Mouse (Mus musculus) embryo, embryonic 11.5 days (tissue): ENCODE results near the gene Wdr90.
"Not testable (repeated sequence)": the region's sequence is repeated elsewhere in the genome, so short reads cannot be mapped to it uniquely, and the experiment has no call there.

ENCODE experiments used
- DNase-seq: peaks from one replicate; pipeline ENCODE4 v3.0.0-alpha.2; 2012; ENCODE audit warnings: low read depth, low spot score

Gene Wdr90

GRCm38 (mm10) chr17:25877741-25878610 lies 16.7 kb upstream of the Wdr90 start:
- DNase-seq: no peak

DNA sequence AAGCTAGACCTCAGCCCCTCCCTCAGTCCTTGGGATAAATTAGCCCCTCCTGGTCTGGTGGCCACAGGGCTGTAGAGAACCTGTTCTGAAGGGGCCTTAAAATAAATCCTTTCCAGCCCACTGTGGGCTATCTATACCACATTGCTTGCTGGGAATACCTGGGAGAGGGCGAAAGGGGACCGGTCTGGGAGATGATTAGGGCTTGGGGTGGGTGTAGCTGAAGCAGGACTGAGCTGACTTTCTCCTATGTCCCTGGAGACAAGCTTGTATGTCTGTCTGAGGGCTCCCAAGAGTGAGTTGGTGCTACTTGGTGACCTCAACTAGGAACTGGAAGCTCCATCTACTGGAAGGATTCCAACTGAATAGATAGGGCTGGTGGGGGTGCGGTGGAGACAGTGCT lies 15.7 kb upstream of the Wdr90 start:
- no peak for DNase-seq

- DNase-seq: no peak
Measured at GRCm38 (mm10) chr17:25876347-25876915, 15.1 kb upstream of the Wdr90 start.

DNA sequence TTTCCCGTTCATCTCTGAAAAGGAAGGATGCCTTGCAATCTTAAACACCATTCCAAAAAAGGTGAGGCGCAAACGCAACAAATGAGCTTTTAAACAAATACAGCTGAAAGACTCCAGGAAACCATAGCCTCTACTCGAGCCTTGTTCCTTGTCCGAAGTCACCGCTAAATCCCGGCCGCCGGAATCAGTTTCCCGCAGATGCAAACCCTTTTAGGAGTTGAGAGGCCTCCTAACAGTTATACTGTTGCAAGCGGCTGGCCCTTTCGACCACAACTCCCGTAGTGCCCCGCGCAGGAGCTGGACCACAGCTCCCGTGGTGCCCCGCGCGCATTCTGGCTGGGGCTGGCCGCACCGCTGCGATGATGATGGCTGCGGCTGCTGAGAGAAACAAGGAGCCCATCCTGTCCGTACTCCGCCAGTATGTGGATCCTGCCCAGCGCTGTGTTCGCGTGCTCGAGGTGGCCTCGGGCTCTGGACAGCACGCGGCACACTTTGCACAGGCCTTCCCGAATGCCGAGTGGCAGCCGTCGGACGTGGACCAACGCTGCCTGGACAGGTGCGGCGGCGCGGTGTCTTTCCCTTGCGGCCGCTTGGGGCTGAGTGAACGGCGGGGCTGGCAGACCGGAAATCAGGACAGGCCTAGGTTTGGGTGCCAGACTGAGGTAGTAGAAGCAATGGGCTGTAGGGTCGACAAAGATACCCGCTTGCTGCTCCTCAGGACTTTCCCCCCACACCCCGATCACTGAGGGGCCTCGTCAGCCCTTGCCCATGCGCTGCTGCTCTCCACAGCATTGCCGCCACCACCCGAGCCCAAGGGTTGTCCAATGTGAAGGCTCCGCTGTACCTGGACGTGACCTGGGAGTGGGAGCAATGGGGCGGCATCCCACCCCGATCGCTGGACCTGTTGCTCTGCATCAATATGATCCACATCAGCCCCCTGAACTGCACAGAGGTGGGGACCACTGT lies 14.2 kb upstream of the Wdr90 start:
- DNase-seq: peak; percentile 83

DNA sequence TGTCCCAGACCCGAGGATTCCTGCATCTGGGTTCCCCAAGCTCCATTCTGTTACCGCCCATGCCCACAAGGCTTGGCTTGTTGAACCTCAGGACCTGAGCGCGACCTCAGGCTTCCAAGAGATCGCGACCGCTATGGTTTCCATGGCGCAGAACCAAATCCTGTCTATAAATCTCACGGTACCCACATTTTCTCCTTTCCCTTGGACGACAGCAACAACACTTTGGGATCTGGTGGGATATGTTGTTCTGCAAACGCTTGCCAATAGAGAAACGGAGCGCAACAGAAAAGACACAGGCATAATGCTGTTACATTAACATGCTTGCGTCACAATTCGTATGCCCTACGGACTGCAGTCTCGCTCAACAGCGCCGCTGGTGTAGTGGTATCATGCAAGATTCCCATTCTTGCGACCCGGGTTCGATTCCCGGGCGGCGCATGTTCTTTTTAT lies 13.4 kb upstream of the Wdr90 start, which contains the start of gene Mettl26:
Gene Mettl26, plus strand, starts transcription at position 354 of the 450 bp plus-strand sequence.
- DNase-seq: peak; percentile 87

DNA sequence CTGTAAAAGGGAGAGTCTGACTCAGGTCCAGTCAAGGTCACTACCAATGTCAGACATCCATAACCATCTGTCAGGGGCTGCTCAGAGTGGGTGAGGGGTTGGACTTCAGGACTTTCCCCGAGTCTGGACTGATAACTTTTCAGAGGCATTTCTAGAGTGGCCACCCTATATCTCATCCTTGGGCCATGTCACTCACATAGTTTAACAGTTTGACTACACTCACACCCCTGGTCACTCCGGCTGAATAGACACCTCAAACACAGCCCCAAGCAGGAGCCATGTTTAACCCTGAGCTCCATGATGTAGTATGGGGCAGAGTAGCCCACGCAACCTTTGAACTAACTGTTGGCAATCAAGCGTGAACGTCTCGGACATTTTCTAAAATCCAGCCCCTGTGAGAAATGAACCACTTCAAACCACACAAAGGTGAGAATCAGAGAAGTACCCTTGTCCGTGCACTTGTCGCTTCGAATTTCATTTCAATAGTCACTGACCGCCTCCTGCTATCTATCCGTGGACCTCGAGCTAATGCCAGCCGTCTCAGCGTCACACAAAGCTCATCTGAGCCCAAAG lies 12.9 kb upstream of the Wdr90 start:
- no peak for DNase-seq

GRCm38 (mm10) chr17:25873405-25874147 lies 12.3 kb upstream of the Wdr90 start:
- no peak for DNase-seq

- no peak for DNase-seq
Measured at GRCm38 (mm10) chr17:25872676-25873075, 11.4 kb upstream of the Wdr90 start.

DNA sequence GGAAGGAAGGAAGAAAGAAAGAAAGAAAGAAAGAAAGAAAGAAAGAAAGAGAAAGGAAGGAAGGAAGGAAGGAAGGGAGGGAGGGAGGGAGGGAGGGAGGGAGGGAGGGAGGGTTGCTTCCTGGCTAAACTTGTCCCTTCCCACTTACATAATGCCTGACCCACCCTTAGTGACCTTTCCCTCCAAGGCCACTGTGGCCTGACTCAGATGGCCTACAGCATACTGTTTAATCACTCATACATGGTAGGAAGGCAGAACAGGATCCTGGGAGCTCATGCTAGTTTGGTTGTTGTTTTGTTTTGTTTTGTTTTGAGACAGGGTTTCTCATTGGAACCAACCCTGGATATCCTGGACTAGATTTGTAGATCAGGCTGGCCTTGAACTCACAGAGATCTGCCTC lies 10.3 kb upstream of the Wdr90 start:
- not testable (repeated sequence) for DNase-seq

DNA sequence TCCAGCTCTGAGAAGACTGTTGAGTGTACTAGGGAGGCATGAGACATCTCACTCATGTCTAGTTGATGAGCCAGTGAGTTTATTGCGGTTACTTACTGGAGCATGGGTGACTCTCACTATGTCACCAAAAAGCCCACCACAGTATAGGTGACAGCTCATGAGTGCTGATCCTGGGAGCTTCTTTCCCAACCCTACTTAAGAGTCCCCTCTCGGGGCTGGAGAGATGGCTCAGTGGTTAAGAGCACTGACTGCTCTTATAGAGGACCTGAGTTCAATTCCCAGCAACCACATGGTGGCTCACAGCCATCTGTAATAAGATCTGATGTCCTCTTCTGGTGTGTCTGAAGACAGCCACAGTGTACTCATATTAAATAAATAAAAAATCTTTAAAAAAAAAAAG lies 8.7 kb upstream of the Wdr90 start:
- DNase-seq: no peak

GRCm38 (mm10) chr17:25869498-25869897 lies 8.2 kb upstream of the Wdr90 start:
- DNase-seq: no peak

GRCm38 (mm10) chr17:25868601-25869191 lies 7.4 kb upstream of the Wdr90 start, which contains the start of gene Mcrip2:
Mcrip2 (minus strand) TSS chr17:25868764.
- DNase-seq: peak; percentile 68

GRCm38 (mm10) chr17:25867836-25868600 lies 6.7 kb upstream of the Wdr90 start:
- DNase-seq: no peak

DNA sequence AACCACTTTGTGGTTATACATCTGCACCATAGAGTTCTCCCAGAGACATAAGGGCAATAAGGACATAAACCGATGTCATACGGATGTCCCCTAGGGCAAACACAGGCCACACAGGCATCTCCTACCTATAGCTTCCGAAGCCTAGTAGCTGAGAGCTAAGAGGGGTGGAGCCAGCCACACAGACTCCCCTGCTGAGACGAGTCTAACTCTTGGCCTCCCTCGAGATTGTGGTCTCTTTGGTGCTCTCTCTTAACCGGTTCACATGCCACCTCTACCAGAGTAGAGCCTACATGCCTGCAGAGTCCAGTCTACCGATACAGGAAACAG lies 6.2 kb upstream of the Wdr90 start:
- no peak for DNase-seq

- DNase-seq: no peak
Measured at GRCm38 (mm10) chr17:25866172-25866571, 4.9 kb upstream of the Wdr90 start.

GRCm38 (mm10) chr17:25865288-25865687 lies 4.0 kb upstream of the Wdr90 start:
- no peak for DNase-seq

DNA sequence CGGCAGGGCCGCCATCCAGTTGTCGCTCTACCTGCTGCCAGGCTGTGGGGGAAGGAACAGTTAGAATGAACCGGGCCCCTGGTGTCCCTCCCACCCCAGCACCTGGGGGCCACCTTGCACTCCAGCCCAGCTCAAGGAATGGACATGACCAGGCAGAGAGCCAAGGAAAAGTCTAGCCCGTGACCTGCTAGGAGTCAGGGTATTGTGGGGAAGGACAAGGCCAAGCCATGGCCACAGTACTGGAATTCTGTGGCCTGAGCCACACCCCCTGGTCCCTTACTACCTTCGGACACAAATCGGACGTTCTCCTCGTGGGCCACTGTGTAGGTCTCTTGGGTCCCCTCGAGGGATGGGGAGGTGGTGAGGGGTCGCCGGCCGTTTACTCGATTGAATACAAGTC lies 3.0 kb upstream of the Wdr90 start:
- DNase-seq: no peak

DNA sequence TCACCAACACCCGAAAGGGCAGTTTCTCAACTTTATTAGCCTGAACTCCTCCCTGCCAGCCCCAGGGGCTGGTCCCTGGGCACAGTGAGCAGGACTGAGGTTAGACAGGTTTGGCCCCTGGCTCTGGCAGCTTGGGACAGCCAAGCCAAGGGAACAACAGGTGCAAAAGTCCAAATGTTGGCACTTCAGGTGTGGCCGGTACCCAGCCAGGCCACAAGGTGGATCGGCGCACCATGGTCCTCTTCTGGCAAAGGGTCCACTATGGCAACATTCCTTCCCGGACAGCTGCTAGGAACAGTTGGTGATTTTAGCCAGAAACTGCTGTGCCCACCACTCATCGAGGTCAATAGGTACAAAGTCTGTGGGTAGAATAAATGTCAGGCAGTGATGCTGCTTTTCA lies 2.4 kb upstream of the Wdr90 start:
- no peak for DNase-seq

GRCm38 (mm10) chr17:25861704-25862612 lies 657 bp upstream of the Wdr90 start:
- no peak for DNase-seq
